Mouse (Mus musculus) yolk sac, embryonic 10.5 days (tissue): Measurements from ENCODE around the gene Gm21958.
"Not testable (repeated sequence)": the region's sequence is repeated elsewhere in the genome, so short reads cannot be mapped to it uniquely, and the experiment has no call there.

Source experiments
- DNase-seq: peaks from one replicate; pipeline ENCODE4 v3.0.0-alpha.2; 2017; ENCODE audit warnings: low spot score

The Gm21958 gene

GRCm38 (mm10) chr3:54723741-54724500, 9.8 kb upstream of the Gm21958 start:
- DNase-seq: peak; percentile 19

DNA sequence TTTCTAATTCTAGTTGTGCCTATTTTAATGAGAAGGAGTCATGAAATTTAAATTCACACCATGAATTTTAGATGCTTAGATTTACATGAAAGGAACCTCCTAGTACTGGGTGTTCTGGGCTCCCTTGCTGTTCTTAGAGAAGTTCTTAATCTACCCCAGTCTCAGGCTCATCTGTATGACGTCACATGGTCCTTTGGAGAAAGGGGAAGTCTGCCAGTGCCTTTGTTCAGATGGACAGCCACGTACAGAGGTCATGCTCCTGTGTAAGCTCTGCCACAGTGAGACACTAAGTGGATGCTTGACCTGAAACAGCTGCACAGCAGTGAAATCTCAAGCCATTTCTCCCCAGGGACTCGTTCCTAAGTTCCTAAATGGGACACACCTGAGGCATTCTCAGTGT, 4.8 kb upstream of the Gm21958 start:
- DNase-seq: no peak

GRCm38 (mm10) chr3:54717348-54717747, 3.2 kb upstream of the Gm21958 start:
- DNase-seq: no peak

DNA sequence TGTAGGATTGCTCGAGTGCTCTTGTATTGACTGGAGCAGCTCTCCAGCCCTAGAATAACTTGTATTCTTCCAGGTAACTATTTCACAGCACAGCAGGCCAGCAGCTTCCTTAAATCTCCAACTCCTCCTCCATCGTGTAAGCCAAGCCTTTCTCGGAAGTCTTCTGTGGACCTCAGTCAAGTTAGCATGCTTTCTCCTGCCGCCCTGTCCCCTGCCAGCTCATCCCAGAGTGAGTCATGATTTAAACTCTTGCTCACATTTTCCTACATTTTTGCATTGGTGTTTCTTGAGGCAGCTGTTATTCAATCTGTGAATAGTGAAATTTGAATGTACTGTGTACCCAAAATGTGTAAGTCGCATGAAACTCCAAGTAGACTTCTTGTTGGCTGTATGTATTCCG, 1.3 kb upstream of the Gm21958 start:
- no peak for DNase-seq

GRCm38 (mm10) chr3:54708972-54709371, 5.2 kb downstream of the Gm21958 start:
- no peak for DNase-seq

DNA sequence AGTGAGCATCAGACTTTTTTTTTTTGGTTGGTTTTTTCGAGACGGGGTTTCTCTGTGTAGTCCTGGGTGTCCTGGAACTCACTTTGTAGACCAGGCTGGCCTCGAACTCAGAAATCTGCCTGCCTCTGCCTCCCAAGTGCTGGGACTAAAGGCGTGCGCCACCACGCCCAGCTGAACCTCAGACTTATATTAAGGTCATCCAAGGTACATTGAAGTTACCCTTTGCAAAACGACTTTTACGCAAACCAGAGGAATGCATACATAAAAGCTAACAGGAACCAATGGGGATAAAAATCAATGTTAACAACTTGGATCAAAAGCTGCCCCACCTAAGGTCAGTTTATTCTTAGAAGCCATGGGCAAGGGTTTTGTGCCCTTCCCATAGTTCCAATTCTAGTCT, 10.0 kb downstream of the Gm21958 start:
- DNase-seq: not testable (repeated sequence)

GRCm38 (mm10) chr3:54699759-54700301, 14.3 kb downstream of the Gm21958 start:
- no peak for DNase-seq

DNA sequence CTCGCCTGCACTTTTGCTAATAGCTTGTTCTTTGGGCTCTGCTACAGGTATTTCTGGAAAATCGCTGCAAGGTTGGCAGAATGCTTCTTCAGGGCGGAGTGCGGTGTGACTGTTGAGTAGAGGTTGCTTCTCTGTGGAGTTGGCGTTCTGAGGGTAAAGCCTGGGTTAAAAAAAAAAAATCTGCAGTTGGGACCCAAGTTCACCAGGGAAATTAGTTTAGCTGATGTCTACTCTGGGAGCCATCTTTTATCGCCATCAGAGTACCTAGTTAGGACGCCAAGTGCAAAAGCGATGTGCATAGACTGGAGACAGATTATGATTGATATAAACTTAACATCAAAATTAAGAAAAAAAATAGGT, 21.1 kb downstream of the Gm21958 start:
- DNase-seq: no peak

- peak; percentile 97 for DNase-seq
Observed at GRCm38 (mm10) chr3:54692202-54693055, 21.7 kb downstream of the Gm21958 start, which contains the start of gene Supt20. Gene Supt20, plus strand, starts transcription at chr3:54692807.

- DNase-seq: no peak
Observed at GRCm38 (mm10) chr3:54689091-54689490, 25.1 kb downstream of the Gm21958 start.

DNA sequence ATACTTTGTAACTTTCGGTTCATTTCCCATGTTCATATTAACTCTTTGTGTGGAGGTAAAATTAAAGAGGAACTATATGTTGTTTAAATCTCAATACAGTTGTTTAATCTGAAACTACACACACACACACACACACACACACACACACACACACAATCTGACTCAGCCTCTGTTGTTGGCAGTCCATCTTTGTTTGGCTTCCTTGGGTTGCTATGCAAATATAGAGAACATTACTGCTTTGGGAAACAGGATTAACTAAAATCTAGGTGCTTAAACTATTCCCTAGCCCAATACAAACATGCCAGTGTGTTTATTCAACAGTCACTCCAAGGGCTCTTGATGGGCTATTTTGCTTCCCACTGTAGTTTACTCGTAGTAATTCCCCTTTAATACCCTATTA, 26.9 kb downstream of the Gm21958 start:
- no peak for DNase-seq

- DNase-seq: no peak
Observed at GRCm38 (mm10) chr3:54685202-54685601, 29.0 kb downstream of the Gm21958 start.

DNA sequence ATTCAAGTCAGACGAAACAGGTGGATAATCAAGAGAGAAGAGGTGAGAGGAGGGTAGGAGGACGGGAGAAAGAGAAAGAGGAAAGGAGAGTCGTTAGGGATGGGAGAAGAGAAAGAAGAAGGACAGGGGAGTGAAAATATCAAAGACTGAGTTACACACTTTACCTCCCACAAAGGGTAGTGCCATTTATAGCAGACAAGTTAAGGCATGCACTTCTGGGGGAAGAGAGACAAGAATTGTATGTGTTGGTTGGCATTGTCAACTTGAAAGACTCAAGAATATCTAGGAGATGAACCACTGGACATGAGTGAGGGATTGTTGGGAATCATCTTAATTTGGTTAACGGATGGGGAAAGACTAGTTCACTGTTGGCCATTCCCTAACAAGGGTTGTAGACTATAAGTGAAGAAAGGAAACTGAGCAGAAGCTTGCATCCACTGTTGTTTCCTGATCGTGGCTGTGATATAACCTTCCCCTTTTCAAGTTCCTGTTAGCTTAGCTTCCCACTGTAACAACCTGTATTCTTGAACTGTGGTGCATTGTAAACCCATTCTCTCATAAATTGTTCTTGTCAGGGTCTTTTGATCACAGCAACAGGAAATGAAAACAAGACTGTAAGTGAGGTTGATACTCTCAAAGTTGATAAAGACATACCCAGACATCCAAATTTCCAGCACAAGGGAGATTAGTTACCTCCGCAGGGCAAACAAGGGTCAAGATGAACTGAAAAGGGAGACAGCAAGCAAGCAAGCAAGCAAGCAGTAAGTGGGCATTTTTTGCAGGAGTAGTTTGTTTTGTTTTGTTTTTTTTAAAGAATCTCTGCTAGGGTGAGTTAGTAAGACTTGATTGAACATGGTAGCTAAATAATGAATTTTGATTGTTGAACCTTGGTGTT, 32.6 kb downstream of the Gm21958 start:
- no peak for DNase-seq

DNA sequence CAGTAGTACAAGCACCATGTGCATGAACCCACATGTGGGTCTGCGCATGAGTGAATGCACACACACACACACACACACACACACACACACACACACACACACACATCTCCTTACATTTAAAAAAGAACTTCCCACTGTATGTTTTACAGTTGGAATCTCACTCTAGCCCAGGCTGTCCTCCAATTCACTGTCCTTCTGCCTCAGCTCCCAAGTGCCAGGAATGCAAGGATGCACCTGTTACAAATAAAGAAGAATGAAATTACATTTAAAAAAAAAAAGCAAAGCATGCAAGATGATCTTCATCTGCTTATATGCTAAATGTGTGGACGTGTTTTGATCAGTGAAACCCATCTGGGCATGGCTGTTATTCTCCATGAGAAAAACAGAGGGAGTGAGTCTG, 37.3 kb downstream of the Gm21958 start:
- no peak for DNase-seq

DNA sequence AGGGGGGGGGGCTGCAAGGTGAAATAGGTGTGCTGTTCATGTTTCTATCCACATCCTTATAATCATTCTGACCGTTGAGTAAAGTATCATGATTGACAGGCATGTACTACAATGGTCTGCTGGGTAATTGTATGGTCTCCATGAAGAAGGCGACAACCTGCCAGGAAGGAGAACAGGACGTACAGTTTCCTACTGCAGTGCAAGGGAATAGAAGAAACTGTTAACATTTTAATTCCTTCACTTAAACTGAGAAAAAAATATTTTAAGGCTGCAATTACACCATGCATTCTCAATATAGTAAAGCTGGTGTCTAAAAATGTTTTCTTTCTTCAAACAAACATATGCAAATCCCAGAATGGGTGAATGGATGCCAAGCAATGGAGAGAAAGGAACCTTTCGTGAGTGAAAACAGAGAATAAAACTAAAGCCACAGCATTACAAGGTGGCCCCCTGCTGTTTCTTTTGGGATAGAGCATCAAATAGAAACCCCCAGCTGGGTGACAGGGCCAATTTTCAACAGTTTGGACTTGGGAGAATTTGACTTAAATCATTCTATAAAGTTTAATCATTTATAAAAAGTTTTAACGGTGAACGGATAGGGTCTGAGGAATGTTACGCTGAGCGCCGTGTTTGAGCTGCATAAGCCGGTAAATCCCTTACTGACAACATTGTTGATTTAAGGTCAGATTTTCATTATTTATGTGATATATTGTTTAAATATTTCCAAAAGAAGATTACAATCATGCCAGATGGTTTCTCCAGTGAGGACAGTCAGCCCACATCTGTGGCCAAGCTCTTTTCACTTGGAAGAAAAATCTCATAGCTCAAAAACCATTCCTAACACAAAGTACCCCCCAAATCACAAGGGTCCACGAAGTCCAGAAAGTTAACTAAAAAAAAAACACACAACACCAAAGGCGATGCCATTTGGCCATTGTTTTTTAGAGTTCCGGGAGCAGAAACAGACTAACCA, 41.3 kb downstream of the Gm21958 start:
- no peak for DNase-seq

- DNase-seq: no peak
Observed at GRCm38 (mm10) chr3:54672111-54672510, 42.0 kb downstream of the Gm21958 start.

- no peak for DNase-seq
Observed at GRCm38 (mm10) chr3:54669559-54669958, 44.6 kb downstream of the Gm21958 start.

DNA sequence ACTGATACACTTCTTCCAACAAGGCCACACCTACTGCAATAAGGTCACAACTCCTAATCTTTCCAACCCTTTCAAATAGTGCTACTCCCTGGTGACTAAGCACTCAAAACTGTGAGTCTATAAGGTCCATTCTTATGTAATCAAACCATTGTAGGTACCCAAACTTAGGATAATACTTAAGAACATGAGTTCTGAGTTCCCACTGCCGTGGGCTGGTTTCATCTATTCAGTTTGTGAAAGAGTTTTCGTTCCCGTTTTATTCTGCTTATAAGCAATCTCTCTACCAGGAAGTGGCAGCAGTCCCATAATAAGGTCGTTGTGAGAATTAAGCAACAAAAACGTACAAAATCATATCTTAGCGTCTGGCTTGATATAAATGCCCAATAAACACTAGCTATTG, 45.4 kb downstream of the Gm21958 start:
- DNase-seq: no peak

- no peak for DNase-seq
Observed at GRCm38 (mm10) chr3:54668141-54668540, 46.0 kb downstream of the Gm21958 start.
